Mouse (Mus musculus): ENCODE results near the gene Tma7.

DNA sequence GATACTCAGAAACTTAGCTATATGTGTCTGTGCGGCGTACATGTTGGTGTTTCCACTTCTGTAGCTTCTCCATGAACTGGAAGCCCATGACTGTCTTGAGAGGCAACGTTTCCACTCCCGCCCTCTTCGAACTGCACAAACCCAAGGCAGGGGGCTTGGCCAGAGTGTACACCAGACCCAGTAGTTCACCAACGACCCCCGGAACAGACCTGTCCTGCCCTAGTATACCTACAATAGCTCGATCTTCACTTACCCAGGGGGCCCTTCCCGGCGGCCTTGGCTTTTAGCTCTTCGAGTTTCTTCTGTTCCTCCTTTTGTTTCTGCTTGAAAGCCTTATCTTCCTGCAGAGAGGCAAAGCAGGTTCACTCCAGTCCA, 651 bp downstream of the Tma7 start:
- TF ChIP-seq CTCF (IDR thresholded peaks at IDR 0.05; ENCODE audit: borderline replicate concordance, extremely low read depth, insufficient read depth, insufficient read length) (no peak), POLR2A (IDR thresholded peaks at IDR 0.05; ENCODE audit: borderline replicate concordance, extremely low read depth, insufficient read depth, insufficient read length, poor library complexity, severe bottlenecking) (no peak)
